Mouse (Mus musculus) ES-Bruce4 (cell line): ENCODE results near the gene Unc5b.

Source experiments
- CTCF ChIP-seq: IDR thresholded peaks from one replicate; pipeline ENCODE4 v1.8.1; 2011; ENCODE audit warnings: low read depth, low read length
- EP300 ChIP-seq: IDR thresholded peaks from 2 replicates; pipeline ENCODE4 v1.6.1; 2011; ENCODE audit warnings: low read depth, low read length; ENCODE audit not compliant: insufficient read depth
- POLR2A ChIP-seq: IDR thresholded peaks from one replicate; pipeline ENCODE4 v1.8.1; 2011; ENCODE audit warnings: low read length; ENCODE audit not compliant: insufficient read depth

GRCm38 (mm10) chr10:60815059-60815458 lies 16.3 kb downstream of the Unc5b start:
- no peak for TF ChIP-seq POLR2A
- no peak for TF ChIP-seq CTCF
- TF ChIP-seq EP300, result no peak
